Mouse (Mus musculus): ENCODE results near the gene Prr13. TPM values are rescaled to one million over a fixed set of nuclear protein-coding genes. Genes with fewer than 3 reads are reported as not detected.

Gene Prr13
- polyA plus RNA-seq, 1 experiment from 2014 or later = 93.7 TPM

DNA sequence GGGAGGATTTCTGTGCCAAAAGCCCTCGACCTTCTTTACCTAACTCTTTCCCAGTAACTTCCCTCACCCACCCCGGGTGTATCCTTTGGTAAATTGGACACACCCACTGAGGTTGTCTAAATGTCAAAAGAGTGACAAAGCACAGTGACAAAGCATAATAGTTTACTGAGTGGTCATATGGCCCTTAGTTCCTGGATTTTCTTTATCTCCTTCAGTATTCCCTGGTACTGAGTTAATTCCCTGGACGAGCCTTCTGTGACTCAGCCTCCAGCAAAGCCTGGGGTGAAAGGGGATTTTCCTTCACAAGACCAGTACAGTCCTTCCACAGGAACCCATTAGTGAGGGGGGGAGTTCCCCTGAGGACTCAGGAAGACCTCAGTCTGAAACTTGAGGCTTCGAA lies 2.1 kb downstream of the Prr13 start:
- Histone ChIP-seq H3K27me3 (no peaks in the 10 kb centered on the region), H3K4me2 (replicated peaks) (no peak overlapping the region), H3K4me3 (replicated peaks) (no peak overlapping the region), H3K4me1 (peaks cover 19% of the 10 kb centered on the region), H3K9ac (no peak overlapping the region), H3K9me3 (replicated peaks) (no peaks in the 10 kb centered on the region), H3K36me3 (peaks cover 8% of the 10 kb centered on the region), H3K27ac (replicated peaks) (no peak overlapping the region)
- no peak for ATAC-seq (ENCODE audit: insufficient number of reproducible peaks, low FRiP score, low TSS enrichment, low read depth)
- 52% methylated on average over 4 of the region's 4 CpGs for WGBS

DNA sequence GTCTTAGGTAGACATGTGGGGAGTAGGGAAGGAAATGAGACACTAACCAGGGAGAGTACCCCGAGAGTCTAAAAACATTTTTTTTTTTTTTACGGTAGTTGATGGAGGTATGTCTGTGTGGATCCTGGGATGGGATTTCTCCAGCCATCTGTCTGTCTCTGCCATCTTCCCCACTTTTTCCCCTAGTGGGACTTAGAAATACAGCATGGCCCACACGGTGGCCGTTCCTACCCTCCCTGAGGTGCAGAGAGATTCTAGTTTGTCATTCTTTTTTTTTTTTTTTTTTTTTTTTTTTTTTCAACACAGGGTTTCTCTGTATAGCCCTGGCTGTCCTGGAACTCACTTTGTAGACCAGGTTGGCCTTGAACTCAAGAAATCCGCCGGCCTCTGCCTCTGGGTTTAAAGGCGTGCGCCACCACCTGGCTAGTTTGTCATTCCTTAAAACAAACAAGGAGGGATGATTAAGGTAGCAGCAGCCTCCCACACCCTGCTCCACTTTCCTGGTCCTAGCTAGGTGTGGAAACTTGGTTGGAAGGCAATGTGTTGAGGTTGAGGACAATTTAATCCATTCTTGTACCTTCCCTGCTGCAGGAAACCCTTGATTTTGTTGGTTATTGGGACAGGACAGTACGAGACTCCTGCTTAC lies 2.7 kb downstream of the Prr13 start:
- H3K27ac ChIP-seq (replicated peaks) = no peak overlapping the region
- 79% methylated on average over 9 of the region's 9 CpGs for WGBS
- no peak overlapping the region for H3K9ac ChIP-seq
- no peaks in the 10 kb centered on the region for H3K9me3 ChIP-seq (replicated peaks)
- H3K4me2 ChIP-seq (replicated peaks) = no peak overlapping the region
- ATAC-seq (ENCODE audit: insufficient number of reproducible peaks, low FRiP score, low TSS enrichment, low read depth) = no peak
- no peak overlapping the region for H3K4me3 ChIP-seq (replicated peaks)
- peaks cover 19% of the 10 kb centered on the region for H3K4me1 ChIP-seq
- no peaks in the 10 kb centered on the region for H3K27me3 ChIP-seq
- peaks cover 8% of the 10 kb centered on the region for H3K36me3 ChIP-seq

DNA sequence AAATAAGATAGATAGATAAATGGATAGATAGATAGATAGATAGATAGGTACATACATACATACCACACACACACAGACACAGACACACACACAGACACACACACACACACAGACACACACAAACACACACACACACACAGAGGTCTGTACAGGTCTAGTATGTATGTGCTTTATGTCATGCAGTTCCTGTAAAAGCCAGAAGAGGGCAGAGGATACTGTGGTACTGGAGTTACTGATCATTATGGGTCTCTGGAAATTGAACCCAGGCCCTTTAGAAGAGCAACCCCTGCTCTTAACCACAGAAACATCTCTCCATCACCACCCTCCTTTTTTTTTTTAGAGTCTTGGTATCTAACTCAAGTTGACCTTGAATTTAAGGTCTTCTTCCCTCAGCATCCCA lies 4.8 kb downstream of the Prr13 start:
- no peak overlapping the region for H3K4me2 ChIP-seq (replicated peaks)
- no peak for ATAC-seq (ENCODE audit: insufficient number of reproducible peaks, low FRiP score, low TSS enrichment, low read depth)
- H3K27ac ChIP-seq (replicated peaks) = no peak overlapping the region
- H3K9me3 ChIP-seq (replicated peaks) = no peaks in the 10 kb centered on the region
- no peak overlapping the region for H3K4me3 ChIP-seq (replicated peaks)
- no peaks in the 10 kb centered on the region for H3K27me3 ChIP-seq
- H3K4me1 ChIP-seq = peaks cover 16% of the 10 kb centered on the region
- H3K36me3 ChIP-seq = peaks cover 11% of the 10 kb centered on the region
- no peak overlapping the region for H3K9ac ChIP-seq

DNA sequence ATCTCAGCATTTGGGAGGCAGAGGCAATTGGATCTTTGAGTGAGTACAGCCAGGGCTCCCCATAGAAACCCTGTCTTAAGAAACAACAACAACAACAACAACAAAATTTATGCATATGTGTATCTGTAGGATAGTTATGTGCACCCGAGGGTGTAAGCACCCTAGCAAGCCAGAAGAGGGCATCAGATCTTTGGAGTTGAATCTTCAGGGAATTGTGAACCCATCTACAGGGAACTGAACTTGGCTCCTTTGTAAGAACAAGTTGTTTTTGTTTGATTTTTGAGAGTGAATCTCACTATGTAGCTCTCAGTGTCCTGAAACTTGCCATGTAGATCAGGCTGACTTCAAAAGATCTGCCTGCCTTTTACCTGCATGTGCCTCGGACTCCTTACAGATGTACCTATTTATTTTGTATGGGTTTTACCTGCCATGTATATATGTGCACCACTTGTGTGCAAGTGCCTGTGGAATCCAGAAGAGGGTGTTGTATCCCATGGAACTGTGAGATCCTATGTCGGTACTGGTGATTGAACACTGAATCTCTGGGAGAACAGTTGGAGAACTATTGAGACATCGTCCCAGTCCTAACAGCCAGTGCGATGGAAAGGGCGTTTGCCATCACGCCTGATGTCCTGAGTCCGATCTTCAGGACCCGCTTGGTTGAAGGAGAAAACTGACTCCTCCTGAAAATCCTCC lies 10.0 kb downstream of the Prr13 start:
- H3K9ac ChIP-seq = no peak overlapping the region
- peaks cover 12% of the 10 kb centered on the region; the same call in 1 of the 2 replicates for H3K36me3 ChIP-seq
- 94% methylated on average over 9 of the region's 9 CpGs for WGBS
- H3K4me1 ChIP-seq = peaks cover 15% of the 10 kb centered on the region
- ATAC-seq (ENCODE audit: insufficient number of reproducible peaks, low FRiP score, low TSS enrichment, low read depth) = no peak
- no peak overlapping the region for H3K27ac ChIP-seq (replicated peaks)
- H3K9me3 ChIP-seq (replicated peaks) = no peaks in the 10 kb centered on the region
- no peaks in the 10 kb centered on the region for H3K27me3 ChIP-seq
- H3K4me3 ChIP-seq (replicated peaks) = no peak overlapping the region
- H3K4me2 ChIP-seq (replicated peaks) = no peak overlapping the region

DNA sequence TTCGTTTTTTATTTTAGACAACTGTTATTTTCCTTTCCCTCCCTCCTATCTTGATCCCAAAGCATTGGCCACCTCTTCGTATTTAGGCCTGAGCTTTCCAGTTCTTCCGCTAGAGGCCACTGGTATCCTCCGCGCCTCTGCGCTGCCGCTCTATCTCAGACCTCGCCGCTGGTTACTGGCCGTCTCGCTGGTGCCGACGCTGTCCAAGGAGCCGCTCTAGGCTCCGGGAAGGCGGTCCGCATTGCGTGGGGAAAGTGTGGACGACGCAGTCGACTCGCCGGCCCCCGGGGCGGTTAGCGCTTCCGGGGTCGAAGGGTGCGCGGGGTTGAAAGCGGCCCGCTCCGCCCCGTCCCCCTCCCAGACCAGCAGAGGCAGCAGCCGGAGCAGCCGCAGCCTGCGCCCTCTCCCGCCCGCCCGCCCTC lies 11.4 kb downstream of the Prr13 start, which contains the start of gene Pcbp2:
Pcbp2 (plus strand) TSS at position 357 of the 422 bp plus-strand sequence.
- WGBS = under 1% methylated on average over 36 of the region's 40 CpGs

DNA sequence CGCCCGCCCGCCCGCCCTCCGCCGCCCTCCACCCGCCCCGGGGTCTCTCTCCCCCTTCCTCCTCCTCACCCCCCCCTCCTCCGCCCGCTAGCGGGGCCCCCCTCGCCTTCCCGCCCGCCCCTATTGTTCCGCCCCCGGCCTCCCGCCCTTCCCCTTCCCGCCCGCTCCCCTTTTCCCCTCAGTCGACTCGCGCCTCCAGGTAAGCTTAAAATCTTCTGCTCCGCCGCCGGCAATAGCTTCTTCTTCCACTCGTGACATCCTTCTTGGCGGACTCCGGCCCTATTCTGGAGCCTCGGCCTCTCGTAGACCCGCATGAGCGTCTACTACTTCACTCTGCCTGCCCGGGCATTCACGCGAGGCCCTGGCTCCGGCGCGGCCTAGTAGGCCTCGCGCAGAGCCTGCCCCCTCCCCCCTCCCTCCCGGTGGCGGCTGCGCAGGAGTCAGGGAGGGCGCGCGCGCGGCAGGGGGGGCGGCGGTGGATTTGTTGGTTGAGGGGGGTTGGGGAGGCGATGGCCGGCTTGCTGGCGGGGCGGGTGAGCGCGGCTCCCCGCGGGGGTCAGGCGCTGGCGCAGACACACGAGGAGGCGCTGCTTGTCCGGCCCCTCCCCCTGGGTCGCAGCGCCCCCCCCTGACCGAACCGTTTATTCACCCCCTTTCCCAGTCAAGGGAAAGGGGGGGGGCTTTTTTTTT lies 11.9 kb downstream of the Prr13 start:
- Histone ChIP-seq H3K27me3 (no peaks in the 10 kb centered on the region), H3K4me3 (replicated peaks) (peak overlapping the region; percentile 86), H3K9ac (peak overlapping the region; percentile 93), H3K9me3 (replicated peaks) (no peaks in the 10 kb centered on the region), H3K4me1 (peaks cover 15% of the 10 kb centered on the region), H3K4me2 (replicated peaks) (peak overlapping the region; percentile 52), H3K27ac (replicated peaks) (peak overlapping the region; percentile 98), H3K36me3 (peaks cover 31% of the 10 kb centered on the region)
- WGBS = under 1% methylated on average over 42 of the region's 67 CpGs
- ATAC-seq (ENCODE audit: insufficient number of reproducible peaks, low FRiP score, low TSS enrichment, low read depth) = peak; percentile 68

More for the DNA sequence above, 11.4 kb downstream of the Prr13 start, which contains the start of gene Pcbp2:
- Histone ChIP-seq H3K4me2 (replicated peaks) (peak within 1 kb of the TSS; percentile 52), H3K36me3 (peaks cover 25% of the 10 kb centered on the region), H3K27ac (replicated peaks) (peak within 1 kb of the TSS; percentile 98), H3K27me3 (no peaks in the 10 kb centered on the region), H3K9me3 (replicated peaks) (no peaks in the 10 kb centered on the region), H3K4me3 (replicated peaks) (peak within 1 kb of the TSS; percentile 86), H3K4me1 (peaks cover 15% of the 10 kb centered on the region), H3K9ac (peak within 1 kb of the TSS; percentile 93)
- ATAC-seq (ENCODE audit: insufficient number of reproducible peaks, low FRiP score, low TSS enrichment, low read depth) = peak; percentile 98

DNA sequence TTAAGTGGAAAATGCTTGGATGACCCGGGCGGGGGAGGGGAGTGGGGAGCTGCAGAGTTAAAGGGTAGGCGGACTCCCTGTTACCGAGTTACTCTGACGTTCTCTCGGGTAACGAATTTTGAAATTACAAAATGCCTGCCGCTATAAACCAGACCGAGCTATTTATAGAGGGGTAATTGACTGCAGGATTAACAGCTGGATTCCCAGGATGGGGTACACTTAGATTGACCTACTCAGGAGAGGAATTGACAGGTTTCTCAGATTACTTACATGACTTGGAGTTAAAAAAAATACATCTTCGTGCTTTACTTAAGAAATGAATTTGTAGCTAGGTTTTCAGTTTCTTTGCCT lies 12.4 kb downstream of the Prr13 start:
- no peak for ATAC-seq (ENCODE audit: insufficient number of reproducible peaks, low FRiP score, low TSS enrichment, low read depth)
- 1% methylated on average over 10 of the region's 10 CpGs for WGBS
- peaks cover 36% of the 10 kb centered on the region for H3K36me3 ChIP-seq
- H3K27ac ChIP-seq (replicated peaks) = peak overlapping the region; percentile 98
- H3K4me1 ChIP-seq = peaks cover 15% of the 10 kb centered on the region
- H3K9ac ChIP-seq = peak overlapping the region; percentile 93
- peak overlapping the region; percentile 52 for H3K4me2 ChIP-seq (replicated peaks)
- no peaks in the 10 kb centered on the region for H3K27me3 ChIP-seq
- H3K9me3 ChIP-seq (replicated peaks) = no peaks in the 10 kb centered on the region
- peak overlapping the region; percentile 86 for H3K4me3 ChIP-seq (replicated peaks)

DNA sequence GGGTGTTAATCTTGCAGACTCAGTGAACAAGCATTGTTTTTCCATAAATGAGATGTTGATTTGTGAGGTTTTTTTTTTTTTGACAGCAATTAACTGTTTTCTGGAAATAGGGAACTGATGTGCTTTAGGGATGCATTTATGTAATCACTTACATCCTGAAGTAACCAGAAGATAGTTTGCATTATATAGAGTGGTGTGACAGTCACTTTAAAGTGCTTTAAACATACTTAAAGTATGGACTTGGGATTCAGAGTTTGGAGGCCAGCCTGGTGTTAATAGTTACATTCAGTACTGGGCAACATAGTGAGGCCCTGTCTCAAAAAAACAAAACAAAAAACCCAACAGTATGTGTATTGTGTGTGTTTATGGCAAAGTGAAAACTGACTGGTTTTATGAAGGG lies 12.9 kb downstream of the Prr13 start:
- Histone ChIP-seq H3K4me1 (peaks cover 15% of the 10 kb centered on the region), H3K36me3 (peaks cover 39% of the 10 kb centered on the region), H3K4me3 (replicated peaks) (peak overlapping the region; percentile 86), H3K9ac (peak overlapping the region; percentile 93; the same call in 1 of the 2 replicates), H3K27ac (replicated peaks) (no peak overlapping the region), H3K9me3 (replicated peaks) (no peaks in the 10 kb centered on the region), H3K27me3 (no peaks in the 10 kb centered on the region), H3K4me2 (replicated peaks) (peak overlapping the region; percentile 52)
- no peak for ATAC-seq (ENCODE audit: insufficient number of reproducible peaks, low FRiP score, low TSS enrichment, low read depth)

DNA sequence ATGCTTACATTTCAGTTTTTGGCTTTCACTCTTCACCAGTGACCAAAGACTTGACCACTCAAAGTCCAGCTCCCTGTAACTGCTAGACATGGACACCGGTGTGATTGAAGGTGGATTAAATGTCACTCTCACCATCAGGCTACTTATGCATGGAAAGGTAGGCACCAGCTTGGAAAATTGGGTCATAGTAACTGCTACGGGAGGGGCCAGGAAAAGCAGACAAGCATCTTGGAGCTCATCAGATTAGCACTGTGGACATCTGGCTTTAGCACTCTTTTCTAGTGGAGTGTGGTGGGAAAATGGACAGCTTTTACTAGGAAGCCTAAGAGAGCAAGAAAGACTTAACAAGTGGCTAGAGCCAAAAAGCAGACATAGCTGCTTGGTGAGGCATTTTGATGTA lies 14.4 kb downstream of the Prr13 start:
- WGBS = 61% methylated on average over 2 of the region's 2 CpGs
- H3K9me3 ChIP-seq (replicated peaks) = no peaks in the 10 kb centered on the region
- H3K4me1 ChIP-seq = peaks cover 15% of the 10 kb centered on the region
- H3K4me2 ChIP-seq (replicated peaks) = no peak overlapping the region
- no peak overlapping the region for H3K9ac ChIP-seq
- no peak overlapping the region for H3K4me3 ChIP-seq (replicated peaks)
- H3K27ac ChIP-seq (replicated peaks) = no peak overlapping the region
- ATAC-seq (ENCODE audit: insufficient number of reproducible peaks, low FRiP score, low TSS enrichment, low read depth) = no peak
- H3K27me3 ChIP-seq = no peaks in the 10 kb centered on the region
- peaks cover 51% of the 10 kb centered on the region for H3K36me3 ChIP-seq

DNA sequence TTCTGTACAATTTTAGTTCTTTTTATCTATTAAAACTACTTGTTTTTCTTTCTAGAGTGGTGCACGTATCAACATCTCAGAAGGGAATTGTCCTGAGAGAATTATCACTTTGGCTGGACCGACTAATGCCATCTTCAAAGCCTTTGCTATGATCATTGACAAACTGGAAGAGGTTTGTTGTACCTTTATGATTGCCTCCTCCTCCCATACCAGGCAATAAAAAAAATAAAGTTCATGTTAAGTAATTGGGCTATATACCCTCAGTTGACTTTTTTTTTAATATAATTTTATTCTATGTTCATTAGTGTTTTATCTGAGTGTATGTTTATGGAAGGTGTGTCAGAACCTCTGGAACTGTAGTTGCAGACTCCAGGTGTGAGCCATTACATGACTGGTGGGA lies 15.7 kb downstream of the Prr13 start:
- Histone ChIP-seq H3K27ac (replicated peaks) (no peak overlapping the region), H3K27me3 (no peaks in the 10 kb centered on the region), H3K9ac (no peak overlapping the region), H3K9me3 (replicated peaks) (no peaks in the 10 kb centered on the region), H3K4me2 (replicated peaks) (no peak overlapping the region), H3K36me3 (peaks cover 55% of the 10 kb centered on the region), H3K4me3 (replicated peaks) (no peak overlapping the region), H3K4me1 (peaks cover 15% of the 10 kb centered on the region)
- no peak for ATAC-seq (ENCODE audit: insufficient number of reproducible peaks, low FRiP score, low TSS enrichment, low read depth)
- 88% methylated on average over 2 of the region's 2 CpGs for WGBS

DNA sequence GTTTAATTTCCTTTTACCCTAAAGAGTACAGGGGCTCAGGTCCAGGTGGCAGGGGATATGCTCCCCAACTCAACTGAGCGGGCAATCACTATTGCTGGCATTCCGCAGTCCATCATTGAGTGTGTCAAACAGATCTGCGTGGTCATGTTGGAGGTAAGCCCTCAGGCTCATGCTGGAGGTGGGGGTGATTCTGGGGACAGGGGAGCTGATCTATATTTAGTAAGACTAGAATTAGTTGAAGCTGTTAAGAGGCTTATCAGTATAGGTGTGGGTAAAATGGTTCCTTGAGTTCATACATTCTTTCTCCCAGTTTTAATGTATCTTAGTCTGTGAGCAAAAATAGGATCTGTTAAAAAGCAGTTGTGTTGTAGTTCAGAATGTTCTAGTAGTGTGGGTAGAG lies 24.3 kb downstream of the Prr13 start:
- Histone ChIP-seq H3K36me3 (peaks cover 68% of the 10 kb centered on the region), H3K4me3 (replicated peaks) (no peak overlapping the region), H3K27me3 (no peaks in the 10 kb centered on the region), H3K27ac (replicated peaks) (no peak overlapping the region), H3K9ac (no peak overlapping the region), H3K4me2 (replicated peaks) (no peak overlapping the region), H3K4me1 (no peaks in the 10 kb centered on the region), H3K9me3 (replicated peaks) (no peaks in the 10 kb centered on the region)
- ATAC-seq (ENCODE audit: insufficient number of reproducible peaks, low FRiP score, low TSS enrichment, low read depth) = no peak
- WGBS = 82% methylated on average over 3 of the region's 3 CpGs

Measured in embryonic facial prominence, embryonic 15.5 days (tissue).